Mouse (Mus musculus): Measurements from ENCODE around the gene 4931428L18Rik.

The 4931428L18Rik gene

DNA sequence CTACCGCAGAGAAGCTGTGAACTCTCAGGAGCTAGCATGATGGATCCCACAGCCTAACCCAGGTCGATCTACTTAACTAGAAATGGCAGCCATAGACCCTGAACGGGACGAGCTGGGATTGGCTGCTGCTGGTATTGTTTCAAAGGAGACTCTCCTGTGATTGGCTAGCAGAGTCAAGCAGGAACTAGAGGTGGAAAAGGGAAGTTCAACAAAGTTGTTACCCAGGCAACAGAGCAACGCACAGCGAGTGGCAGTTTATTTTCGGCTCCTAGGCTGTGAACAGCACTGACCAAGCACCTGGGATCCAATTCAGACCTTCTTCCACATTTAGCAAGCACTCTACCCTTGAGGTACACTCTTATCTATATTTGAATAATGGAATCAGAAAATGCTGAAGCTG lies at the start of gene 4931428L18Rik, which contains the start of gene Pih1d3:
Gene 4931428L18Rik (minus strand): TSS at position 121 of the 400 bp plus-strand sequence.
Gene Pih1d3 (plus strand): TSS at position 275 of the 400 bp plus-strand sequence.
- DNase-seq, result no peak

DNA sequence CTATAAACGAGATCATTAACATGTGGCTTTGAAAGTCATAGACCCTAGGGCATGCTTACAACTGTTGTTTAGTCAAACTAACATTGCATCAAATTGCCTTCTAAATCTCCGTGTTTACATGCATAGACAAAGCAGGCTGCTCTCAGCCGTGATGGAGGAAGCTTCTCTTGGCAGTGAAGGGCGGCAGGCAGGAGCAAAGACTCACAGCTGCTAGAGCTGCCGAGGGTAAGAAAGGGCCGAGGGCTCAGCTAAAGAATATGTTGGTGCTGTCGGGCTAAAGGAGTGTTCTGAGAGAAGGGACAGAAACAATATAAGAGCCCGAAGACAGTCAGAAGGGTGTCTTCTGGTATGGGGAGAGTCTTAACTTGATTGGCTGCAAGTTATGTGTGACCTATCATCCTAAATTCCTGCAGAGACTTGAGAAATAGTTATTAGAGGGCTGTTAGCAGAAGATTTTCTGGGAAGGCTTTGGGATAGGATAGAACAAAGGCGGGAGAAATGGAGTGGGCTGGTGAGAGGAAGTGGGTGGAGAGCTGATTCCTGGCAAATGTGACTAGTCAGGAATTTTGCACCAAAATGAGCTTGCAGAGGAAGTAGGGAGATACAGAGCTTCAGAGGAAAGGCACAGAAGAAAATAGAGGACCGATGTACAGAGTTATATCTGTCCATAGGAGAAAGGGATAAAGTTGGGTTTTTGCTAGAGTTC lies 37.9 kb upstream of the 4931428L18Rik start:
- DNase-seq, result peak; percentile 1

DNA sequence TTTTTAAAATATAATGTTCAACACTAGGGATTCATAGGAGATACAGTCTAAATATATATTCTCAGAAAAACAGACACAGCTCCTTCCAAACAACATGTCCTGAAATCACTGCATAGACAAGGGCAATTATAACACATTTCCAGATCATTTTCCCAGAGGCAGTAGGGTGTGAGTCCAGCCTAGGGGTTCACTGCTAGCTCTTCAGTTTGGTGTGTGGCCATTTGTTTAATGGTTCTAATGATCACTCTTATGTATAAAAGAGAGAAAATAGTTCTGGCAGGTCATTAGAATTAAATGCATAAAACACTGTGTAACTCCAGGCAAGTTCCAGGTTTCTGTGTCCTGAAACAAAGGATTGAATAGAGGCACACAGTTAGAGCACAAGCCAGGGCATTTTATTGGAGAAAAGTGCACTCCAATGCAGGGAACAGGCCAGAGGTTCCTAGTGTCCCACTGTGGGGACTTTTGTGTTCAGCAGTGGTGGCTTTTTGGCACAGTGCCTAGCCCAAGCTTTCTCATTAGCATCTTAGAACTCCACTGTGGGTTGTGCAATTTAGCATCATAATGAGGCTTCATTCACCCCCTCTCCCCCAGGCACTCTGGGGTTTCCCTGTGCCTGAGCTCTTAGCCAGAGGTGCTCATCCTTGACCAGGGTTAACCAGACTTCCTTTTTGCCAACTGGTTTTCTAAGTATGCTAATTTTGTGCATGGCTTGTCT lies 11.0 kb upstream of the 4931428L18Rik start:
- DNase-seq, result peak; percentile 16

DNA sequence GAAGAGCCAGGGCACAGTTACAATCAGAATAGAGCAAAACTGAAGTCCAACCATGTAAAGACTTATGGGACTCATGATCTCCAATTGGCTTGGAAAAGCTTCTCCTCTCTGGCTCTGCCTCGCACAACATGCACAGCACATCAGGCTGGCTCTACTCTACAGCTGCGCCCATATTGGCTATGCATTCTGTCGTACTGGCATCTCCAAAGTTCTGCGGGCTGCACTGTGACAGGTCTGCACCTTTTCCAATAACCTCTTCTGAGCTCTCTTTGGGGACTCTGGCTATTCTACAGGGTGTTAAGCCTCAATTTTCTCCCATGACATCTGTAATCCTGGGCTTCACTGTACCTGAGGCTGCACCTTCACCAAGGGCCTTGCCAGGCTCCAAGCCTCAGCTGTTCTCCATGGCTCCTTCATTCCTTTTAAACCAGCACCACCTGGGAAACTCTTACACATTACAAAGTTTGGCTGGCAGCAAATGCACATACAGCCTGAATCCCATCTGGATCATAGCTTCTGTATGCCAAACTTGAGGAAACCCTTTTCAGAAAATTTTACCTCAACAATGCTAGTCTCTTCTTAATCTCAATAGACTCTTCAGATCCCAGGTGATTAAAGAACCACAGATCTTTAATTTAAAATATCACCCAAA lies 1.8 kb downstream of the 4931428L18Rik start:
- DNase-seq, result no peak

GRCm38 (mm10) chr1:31214831-31215230 lies 7.7 kb downstream of the 4931428L18Rik start:
- no peak for DNase-seq

- DNase-seq, result peak; percentile 57
Measured at GRCm38 (mm10) chr1:31210144-31210543, 12.3 kb downstream of the 4931428L18Rik start.

DNA sequence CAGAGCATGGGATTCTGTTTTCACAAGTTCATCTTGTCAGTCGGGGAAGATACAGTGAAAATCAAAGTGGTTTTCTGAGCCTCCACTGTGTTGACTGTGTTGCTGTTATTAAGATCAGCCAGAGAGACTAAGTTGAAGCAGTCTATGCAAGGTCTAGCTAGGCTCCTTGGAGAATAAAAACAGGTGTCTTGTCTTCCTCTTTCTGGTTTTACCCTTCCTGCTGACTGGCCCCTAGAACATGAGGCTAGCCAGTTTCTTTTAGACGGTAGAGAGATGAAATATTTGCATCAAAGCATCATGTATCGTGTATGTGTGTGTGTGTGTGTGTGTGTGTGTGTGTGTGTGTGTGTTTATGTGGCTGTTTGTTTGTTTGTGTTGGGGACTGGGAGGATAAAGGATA lies 16.7 kb downstream of the 4931428L18Rik start:
- no peak for DNase-seq

- no peak for DNase-seq
Measured at GRCm38 (mm10) chr1:31205346-31205745, 17.1 kb downstream of the 4931428L18Rik start.

DNA sequence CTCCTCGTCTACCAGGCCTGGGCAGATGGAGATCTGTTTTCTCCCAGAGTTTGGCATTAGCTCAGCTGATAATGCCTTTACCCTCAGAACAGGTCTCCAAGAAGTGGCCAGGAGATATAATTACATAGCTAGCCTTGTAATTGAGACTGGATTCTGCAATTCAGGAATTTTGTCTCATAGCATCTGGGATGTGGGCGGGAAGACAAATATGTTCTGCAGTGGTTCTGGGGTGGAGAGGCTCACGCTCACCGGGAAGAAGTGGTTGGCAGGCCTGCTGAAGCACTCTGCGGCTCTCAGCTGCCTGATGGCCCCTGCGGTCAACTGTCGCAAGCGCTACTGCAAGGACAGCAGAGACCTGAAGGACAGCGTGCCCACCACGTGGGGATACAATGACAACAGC lies 18.7 kb downstream of the 4931428L18Rik start:
- DNase-seq, result no peak

GRCm38 (mm10) chr1:31196959-31197358 lies 25.5 kb downstream of the 4931428L18Rik start:
- no peak for DNase-seq

DNA sequence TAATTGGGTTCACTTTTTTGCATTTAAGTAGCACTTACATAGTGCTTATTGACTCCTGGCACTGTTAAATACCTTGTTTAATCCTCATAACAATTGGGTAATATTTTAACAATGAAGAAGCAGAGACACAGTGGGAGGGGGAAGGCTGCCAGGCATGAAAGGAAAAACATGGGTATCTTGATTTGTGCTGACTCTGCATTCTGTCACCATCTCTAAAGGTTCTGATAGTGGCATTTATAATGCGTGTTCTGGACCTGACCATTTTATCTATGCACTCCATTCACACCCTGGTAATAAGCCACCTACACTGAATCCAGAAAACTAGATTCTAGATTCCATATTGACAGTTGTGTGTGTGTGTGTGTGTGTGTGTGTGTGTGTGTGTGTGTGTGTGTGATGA lies 26.9 kb downstream of the 4931428L18Rik start:
- no peak for DNase-seq

- DNase-seq, result no peak
Measured at GRCm38 (mm10) chr1:31190237-31190866, 32.1 kb downstream of the 4931428L18Rik start.

GRCm38 (mm10) chr1:31178264-31178663 lies 44.2 kb downstream of the 4931428L18Rik start:
- no peak for DNase-seq

GRCm38 (mm10) chr1:31176101-31176500 lies 46.4 kb downstream of the 4931428L18Rik start, which contains the start of gene Lgsn:
Lgsn (plus strand) TSS chr1:31176401.
- DNase-seq, result no peak

DNA sequence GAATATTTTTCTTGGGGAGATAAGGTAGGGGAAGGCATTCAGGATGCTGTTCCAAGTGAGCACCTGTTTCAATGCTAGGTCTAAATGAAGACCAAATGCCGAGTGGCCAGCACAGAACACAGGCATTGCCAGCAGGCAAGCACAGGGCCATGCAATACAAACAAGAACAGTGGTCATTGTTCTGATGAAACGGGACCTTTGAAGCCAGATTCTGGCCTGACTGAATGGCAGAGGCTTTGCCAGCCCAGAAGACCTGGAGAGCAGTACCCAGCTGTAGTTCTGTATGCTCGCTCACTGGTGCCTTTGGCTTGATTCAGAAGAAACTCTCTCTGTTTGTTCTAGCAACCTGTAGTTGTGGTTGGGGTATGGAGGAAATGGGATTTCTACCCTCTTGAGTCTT lies 47.1 kb downstream of the 4931428L18Rik start:
- DNase-seq, result no peak

DNA sequence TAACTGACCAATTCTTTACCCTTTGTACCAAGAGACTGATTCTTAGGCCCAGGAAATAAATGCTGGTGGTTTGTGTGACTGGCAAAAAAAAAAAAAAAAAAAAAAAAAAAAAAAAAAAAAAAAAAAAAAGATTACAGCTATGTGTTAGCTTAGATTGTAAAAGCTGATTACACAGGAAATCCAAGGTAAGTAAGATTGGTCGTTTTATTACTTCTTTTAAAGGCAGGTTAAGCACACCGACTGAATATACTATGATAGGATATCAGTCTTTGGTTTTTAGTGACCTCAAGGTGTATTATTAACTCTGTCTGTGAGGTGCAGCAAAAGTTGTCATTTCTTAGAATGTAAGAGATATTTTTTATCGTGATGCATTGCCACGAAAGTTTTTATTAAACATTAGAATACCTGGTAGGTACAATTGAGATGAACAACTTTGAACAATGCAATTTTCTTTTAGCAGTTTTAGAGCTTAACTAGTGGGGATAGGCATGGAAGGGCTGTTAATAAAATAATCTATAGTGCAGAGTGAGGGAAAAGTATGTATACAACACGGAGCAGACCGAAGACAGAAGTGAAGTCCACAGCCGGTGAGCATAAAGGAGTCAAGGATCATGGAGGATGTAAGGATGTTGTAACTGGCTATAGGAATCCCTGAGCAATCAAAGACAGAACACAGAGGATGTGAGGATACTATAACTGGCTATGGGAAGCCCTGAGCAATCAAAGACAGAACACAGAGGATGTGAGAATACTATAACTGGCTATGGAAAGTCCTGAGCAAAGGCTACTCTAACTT lies 57.0 kb downstream of the 4931428L18Rik start:
- DNase-seq, result no peak

DNA sequence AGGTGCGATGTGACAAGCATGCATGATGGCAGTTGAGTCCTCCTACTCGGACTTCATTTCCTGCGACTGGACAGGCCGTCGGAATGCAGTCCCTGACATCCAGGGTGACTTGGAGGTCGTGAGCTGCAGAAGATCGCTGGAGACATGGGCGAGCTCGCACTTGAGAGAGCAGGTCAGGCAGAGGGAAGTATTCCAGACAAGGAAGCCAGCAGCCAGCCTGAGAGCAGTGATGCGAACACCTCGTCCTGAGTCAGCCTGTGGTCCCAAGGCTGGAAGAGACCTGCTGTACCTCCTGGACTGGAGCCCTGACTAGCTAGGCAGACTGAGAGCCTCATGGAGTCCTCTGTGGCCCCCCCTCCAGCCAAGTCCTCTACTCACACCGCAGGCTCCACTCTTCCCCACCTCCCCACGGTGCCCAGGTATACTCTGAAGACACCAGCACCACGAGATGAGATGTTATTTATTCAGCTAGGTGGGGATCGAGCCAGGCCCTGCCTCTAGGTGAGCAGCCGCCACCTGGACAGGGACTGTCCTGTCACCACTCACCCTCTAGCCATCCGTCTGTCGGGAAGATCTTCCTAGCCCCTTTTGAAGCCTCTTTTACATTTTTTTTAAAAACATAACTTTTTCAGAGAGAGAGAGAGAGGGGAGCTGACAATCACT lies 57.8 kb downstream of the 4931428L18Rik start:
- DNase-seq, result no peak

GRCm38 (mm10) chr1:31156884-31157283 lies 65.6 kb downstream of the 4931428L18Rik start:
- DNase-seq, result peak; percentile 41

DNA sequence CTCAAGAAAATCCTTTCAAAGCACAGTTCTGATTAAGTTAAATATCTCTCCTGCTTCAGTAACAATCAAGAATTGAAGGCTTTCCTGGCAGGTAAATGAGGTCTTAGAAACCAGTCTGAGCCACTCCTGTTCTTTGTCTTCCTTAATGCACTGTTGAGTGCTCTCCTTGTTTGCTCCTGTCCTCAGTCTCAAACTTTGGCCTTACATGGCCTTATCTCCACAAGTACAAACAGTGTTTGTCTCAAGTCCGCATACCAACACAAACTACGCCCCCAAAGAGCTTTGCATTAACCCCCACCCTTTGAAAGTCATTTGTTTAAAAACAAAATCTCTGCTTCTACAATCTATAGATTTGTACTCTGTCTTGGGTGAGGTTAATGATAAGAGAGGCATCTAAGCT lies 66.3 kb downstream of the 4931428L18Rik start:
- no peak for DNase-seq

DNA sequence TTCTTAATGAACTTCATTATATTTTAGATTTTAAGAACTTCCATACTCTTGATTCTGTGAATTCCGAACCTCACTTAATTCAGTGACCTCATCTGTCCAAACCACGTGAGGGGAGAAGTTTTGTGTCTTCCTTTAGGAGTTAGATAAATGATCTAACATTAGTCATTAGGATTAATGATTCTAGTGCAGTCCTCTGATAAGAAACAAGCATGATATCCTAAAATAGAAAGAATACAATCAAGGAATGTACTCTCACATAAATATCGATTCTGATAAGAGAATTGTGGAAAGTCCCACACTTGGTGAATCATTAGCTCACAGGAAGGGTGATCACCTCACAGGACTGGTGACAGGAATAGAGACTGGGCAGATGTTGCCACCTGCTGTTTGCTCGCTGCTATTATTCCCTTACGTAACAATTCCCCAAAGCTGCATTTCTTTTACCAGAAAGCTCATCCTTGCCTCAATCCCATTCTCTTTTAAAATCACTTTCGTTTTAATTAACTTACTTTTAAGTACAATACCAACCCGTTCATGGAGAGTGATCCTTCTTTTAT lies 68.6 kb downstream of the 4931428L18Rik start:
- peak; percentile 85 for DNase-seq

- peak; percentile 19 for DNase-seq
Measured at GRCm38 (mm10) chr1:31152799-31153426, 69.6 kb downstream of the 4931428L18Rik start.

Measured in kidney, adult 9 months (tissue).